Mouse (Mus musculus) liver, adult 2 months (tissue): ENCODE measurements around the gene Napsa.

Experiments
- CTCF ChIP-seq: fragments of 200-500 bp; IDR thresholded peaks from 2 replicates; pipeline ENCODE4 v1.5.1; 2011; ENCODE audit warnings: low read depth, low read length, control low read depth
- POLR2A ChIP-seq: fragments of 200-500 bp; IDR thresholded peaks from 2 replicates; pipeline ENCODE4 v1.6.1; 2011; ENCODE audit warnings: low read length, control low read depth; ENCODE audit not compliant: insufficient read depth; ENCODE audit errors: extremely low read depth

DNA sequence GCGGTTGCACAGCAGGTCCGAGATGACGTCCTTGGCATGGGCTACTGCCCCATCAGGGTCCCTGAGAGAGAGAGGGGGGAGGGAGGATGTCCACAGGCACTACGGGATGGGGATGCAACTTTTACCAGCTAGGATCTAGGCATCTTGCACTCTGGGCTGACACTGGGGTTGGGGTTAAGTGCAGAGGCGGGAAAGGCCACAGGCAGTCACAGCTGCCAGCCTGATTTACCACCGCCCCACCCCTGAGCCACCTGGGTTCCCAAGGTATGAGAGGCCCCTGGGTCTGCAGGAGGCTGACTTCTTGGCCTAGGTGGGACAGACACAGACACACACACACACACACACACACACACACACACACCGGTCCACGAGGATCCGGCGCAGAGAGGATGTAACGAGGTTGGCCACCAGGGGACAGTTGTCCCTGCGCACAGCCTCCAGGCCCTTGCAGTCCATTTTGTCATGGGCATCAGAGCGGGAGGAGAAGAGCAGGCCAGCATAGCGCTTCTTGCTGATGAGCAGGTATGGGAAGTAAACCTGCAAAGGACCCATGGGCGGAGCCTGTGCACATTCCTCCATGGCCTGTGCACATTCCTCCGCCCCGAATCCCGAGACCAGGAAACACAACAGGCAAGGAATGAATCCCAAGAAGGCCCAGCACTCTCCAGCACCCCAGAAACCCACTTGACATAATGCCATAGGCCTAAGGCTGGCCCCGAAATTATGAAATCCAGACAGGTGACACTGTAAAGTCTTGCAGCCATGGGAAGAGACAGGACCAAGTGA is 37.3 kb upstream of the Napsa start:
- no peak for TF ChIP-seq POLR2A
- TF ChIP-seq CTCF = no peak
